Mouse (Mus musculus) heart, adult 2 months (tissue): Measurements from ENCODE around the gene Krt25.

Source experiments
- CTCF ChIP-seq: fragments of 200-600 bp; IDR thresholded peaks from 2 replicates; pipeline ENCODE4 v1.8.1; 2022; ENCODE audit warnings: antibody characterized with exemption, mild to moderate bottlenecking, moderate library complexity
- EP300 ChIP-seq: fragments of 200-500 bp; IDR thresholded peaks from 2 replicates; pipeline ENCODE4 v1.6.1; 2011; ENCODE audit warnings: low read depth, low read length, control low read depth; ENCODE audit not compliant: insufficient read depth
- POLR2A ChIP-seq: fragments of 200-500 bp; IDR thresholded peaks from 2 replicates; pipeline ENCODE4 v1.6.1; 2011; ENCODE audit warnings: mild to moderate bottlenecking, low read depth, low read length, control low read depth; ENCODE audit not compliant: insufficient read depth

DNA sequence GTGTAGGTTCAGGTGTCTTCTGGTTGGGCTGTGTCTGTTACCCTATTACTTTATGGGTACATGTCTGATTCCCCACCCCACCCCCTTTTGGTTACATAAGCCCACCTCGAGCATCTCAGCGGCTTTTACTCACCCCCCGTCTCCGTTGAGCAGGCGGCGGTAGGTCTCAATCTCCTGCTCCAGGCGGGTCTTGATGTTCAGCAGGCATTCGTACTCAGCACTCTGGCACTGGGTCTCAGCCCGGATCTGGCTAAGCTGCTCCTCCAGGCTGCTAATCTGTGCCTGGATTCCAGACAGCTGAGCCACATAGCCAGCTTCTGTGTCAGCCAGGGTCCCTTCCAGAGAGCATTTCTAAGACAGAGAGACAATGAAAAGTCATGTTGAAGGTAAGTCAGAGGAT, 41.6 kb downstream of the Krt25 start:
- TF ChIP-seq CTCF = no peak
- TF ChIP-seq POLR2A = no peak
- no peak for TF ChIP-seq EP300
